Mouse (Mus musculus): Measurements from ENCODE around the gene Rtn4rl1. TPM values are rescaled to one million over a fixed set of nuclear protein-coding genes. Genes with fewer than 3 reads are reported as not detected.

Gene Rtn4rl1
- polyA plus RNA-seq, 1 experiment from 2014 or later, result 4.2 TPM

DNA sequence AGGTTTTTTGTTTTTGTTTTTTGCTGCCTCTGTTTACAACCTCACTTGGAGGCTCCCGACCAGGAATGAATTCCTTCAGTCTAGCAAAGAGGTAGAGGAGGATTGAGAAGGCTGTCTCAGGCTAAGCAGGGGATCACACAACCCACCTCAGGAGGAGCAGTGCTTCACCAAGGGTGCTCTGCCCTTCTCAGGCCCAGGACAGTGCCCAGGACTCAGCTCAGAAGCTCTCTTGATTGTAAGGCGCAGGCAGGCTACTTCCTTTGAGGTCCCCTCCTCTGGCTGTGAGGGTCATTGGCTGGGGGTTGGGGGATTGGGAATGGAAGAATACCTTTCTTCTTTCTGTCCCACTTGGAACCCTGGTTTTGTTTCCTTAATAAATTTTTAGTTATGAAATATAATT, 29.5 kb upstream of the Rtn4rl1 start:
- 51% methylated on average over 2 of the region's 2 CpGs for WGBS
- Histone ChIP-seq H3K27ac (0 out of 2 replicates have a peak overlapping the region, but pooled peaks have one; percentile 66), H3K36me3 (ENCODE audit: insufficient read depth, low read length) (peaks cover 25% of the 10 kb centered on the region; the same call in 1 of the 2 replicates), H3K27me3 (ENCODE audit: insufficient read depth, low read length) (0 out of 2 replicates have a peak, but pooled peaks cover 4% of the 10 kb centered on the region), H3K4me3 (replicated peaks; ENCODE audit: low read depth, low read length) (0 out of 2 replicates have a peak overlapping the region, but pooled peaks have one; percentile 63), H3K9me3 (replicated peaks; ENCODE audit: low read length) (no peaks in the 10 kb centered on the region), H3K4me2 (ENCODE audit: low read length) (peak overlapping the region; percentile 80), H3K4me1 (replicated peaks; ENCODE audit: insufficient read depth, low read length) (peaks cover 31% of the 10 kb centered on the region), H3K9ac (ENCODE audit: low read depth, low read length) (no peak overlapping the region)
- ATAC-seq (replicated peaks; ENCODE audit: low FRiP score, low read depth), result no peak
- no peak for DNase-seq (ENCODE audit: low spot score)
- TF ChIP-seq CTCF (IDR thresholded peaks at IDR 0.05; ENCODE audit: low read depth), result no peak

DNA sequence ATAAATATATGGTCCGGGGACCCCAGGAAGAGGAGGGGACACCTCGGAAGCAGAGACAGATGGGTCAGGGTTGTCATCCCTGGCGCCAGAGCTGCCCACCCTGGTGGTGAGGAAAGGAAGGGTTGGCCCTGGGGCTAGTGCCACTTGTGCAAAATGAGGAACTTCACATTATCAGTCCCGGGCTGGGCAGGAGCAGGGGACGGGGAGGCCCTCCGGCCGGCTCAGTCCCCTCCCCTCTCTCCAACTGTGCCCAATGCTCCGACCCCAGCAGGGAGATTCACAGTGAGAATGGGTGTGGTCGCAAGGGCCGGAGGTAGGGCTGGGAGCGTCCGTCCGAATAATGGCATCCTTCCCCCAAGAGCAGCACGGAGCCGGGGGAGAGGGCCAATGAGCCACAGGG, 28.8 kb upstream of the Rtn4rl1 start:
- H3K36me3 ChIP-seq (ENCODE audit: insufficient read depth, low read length), result peaks cover 25% of the 10 kb centered on the region; the same call in 1 of the 2 replicates
- 0 out of 2 replicates have a peak, but pooled peaks cover 6% of the 10 kb centered on the region for H3K27me3 ChIP-seq (ENCODE audit: insufficient read depth, low read length)
- H3K4me3 ChIP-seq (replicated peaks; ENCODE audit: low read depth, low read length), result peak overlapping the region; percentile 63
- H3K4me2 ChIP-seq (ENCODE audit: low read length), result peak overlapping the region; percentile 80
- DNase-seq (ENCODE audit: low spot score) (no peak), ATAC-seq (replicated peaks; ENCODE audit: low FRiP score, low read depth) (no peak)
- H3K27ac ChIP-seq, result 0 out of 2 replicates have a peak overlapping the region, but pooled peaks have one; percentile 89
- TF ChIP-seq CTCF (IDR thresholded peaks at IDR 0.05; ENCODE audit: low read depth), result peak; percentile 10; the same call in 1 of the 2 replicates
- H3K9ac ChIP-seq (ENCODE audit: low read depth, low read length), result peak overlapping the region; percentile 70
- peaks cover 31% of the 10 kb centered on the region for H3K4me1 ChIP-seq (replicated peaks; ENCODE audit: insufficient read depth, low read length)
- WGBS, result 19% methylated on average over 14 of the region's 15 CpGs
- H3K9me3 ChIP-seq (replicated peaks; ENCODE audit: low read length), result no peaks in the 10 kb centered on the region

DNA sequence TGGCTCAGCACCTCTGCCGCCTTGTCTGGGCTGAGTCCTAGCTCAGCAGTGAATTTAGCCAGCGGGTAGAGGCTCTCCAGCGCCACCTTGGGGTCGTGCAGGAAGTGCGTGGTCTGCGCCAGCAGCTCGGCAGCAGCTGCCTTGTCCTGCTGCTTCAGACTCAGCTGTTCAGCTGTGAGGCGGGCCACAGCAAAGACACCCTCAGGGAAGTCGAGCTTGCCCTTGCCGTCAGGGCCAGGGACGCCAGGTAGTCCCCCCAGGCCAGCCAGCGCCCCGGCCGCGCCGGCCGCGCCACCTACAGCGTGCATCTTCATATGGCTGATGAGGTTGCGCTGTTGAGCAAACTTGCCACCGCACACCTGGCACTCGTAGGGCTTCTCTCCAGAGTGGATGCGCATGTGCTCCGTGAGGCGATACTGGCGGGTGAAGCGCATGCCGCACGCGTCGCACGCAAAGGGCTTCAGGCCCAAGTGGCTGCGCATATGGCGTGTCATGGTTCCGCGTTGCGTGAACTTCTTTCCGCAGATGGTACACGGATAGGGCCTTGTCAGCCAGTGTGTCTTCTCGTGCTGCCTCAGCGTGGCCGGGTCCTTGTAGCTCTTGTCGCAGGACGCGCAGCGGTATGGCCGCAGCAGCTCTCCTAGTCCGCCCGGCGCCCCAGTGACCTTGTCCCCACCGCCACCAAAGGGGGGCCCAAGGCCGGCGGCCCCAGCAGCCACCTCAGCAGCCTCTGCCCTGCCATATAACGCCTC, 28.0 kb upstream of the Rtn4rl1 start:
- Histone ChIP-seq H3K4me3 (replicated peaks; ENCODE audit: low read depth, low read length) (peak overlapping the region; percentile 63), H3K27ac (peak overlapping the region; percentile 89; the same call in 1 of the 2 replicates), H3K27me3 (ENCODE audit: insufficient read depth, low read length) (0 out of 2 replicates have a peak, but pooled peaks cover 7% of the 10 kb centered on the region), H3K4me1 (replicated peaks; ENCODE audit: insufficient read depth, low read length) (peaks cover 31% of the 10 kb centered on the region), H3K4me2 (ENCODE audit: low read length) (peak overlapping the region; percentile 80), H3K9me3 (replicated peaks; ENCODE audit: low read length) (no peaks in the 10 kb centered on the region), H3K9ac (ENCODE audit: low read depth, low read length) (peak overlapping the region; percentile 70), H3K36me3 (ENCODE audit: insufficient read depth, low read length) (peaks cover 25% of the 10 kb centered on the region; the same call in 1 of the 2 replicates)
- ATAC-seq (replicated peaks; ENCODE audit: low FRiP score, low read depth) (peak; percentile 9; the same call in 1 of the 2 replicates), DNase-seq (ENCODE audit: low spot score) (no peak)
- TF ChIP-seq CTCF (IDR thresholded peaks at IDR 0.05; ENCODE audit: low read depth), result peak; percentile 81
- WGBS, result 13% methylated on average over 54 of the region's 54 CpGs

DNA sequence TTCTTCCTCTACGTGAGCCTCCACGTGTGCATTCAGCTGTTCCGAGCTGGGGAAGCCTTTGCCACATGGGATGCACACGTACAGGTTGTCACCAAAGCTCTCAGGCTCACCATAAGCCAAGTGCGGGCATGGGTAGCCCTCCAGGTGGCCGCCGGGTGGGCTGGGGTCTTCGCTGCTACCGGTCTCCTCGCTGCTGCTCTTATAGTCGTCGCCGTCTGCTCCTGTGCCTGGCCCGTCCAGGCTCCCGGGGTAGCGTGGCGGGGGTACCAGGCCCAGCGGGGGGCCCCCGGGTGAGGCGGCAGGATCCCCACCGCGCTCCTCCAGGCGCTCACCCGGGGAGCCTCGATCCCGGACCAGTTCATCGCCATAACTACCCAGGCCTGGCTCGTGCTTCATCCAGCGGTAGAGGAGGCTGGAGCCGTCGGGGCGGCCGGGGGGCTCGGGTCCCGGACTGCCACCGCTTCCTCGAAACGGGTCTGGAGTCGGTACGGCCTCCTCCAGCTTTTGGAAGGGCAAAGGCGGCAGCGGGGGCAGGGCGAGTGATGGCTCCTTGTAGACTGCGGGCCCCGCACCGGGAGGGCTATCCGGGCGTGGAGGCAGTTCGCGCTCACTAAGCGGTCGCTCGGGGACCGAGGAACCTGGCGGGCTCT, 27.3 kb upstream of the Rtn4rl1 start:
- TF ChIP-seq CTCF (IDR thresholded peaks at IDR 0.05; ENCODE audit: low read depth), result no peak
- peak overlapping the region; percentile 80 for H3K4me2 ChIP-seq (ENCODE audit: low read length)
- H3K4me1 ChIP-seq (replicated peaks; ENCODE audit: insufficient read depth, low read length), result peaks cover 31% of the 10 kb centered on the region
- 12% methylated on average over 55 of the region's 55 CpGs for WGBS
- DNase-seq (ENCODE audit: low spot score) (no peak), ATAC-seq (replicated peaks; ENCODE audit: low FRiP score, low read depth) (no peak)
- H3K4me3 ChIP-seq (replicated peaks; ENCODE audit: low read depth, low read length), result peak overlapping the region; percentile 63
- H3K9ac ChIP-seq (ENCODE audit: low read depth, low read length), result peak overlapping the region; percentile 70
- peaks cover 7% of the 10 kb centered on the region; the same call in 1 of the 2 replicates for H3K27me3 ChIP-seq (ENCODE audit: insufficient read depth, low read length)
- peaks cover 23% of the 10 kb centered on the region; the same call in 1 of the 2 replicates for H3K36me3 ChIP-seq (ENCODE audit: insufficient read depth, low read length)
- H3K27ac ChIP-seq, result peak overlapping the region; percentile 89; the same call in 1 of the 2 replicates
- no peaks in the 10 kb centered on the region for H3K9me3 ChIP-seq (replicated peaks; ENCODE audit: low read length)

DNA sequence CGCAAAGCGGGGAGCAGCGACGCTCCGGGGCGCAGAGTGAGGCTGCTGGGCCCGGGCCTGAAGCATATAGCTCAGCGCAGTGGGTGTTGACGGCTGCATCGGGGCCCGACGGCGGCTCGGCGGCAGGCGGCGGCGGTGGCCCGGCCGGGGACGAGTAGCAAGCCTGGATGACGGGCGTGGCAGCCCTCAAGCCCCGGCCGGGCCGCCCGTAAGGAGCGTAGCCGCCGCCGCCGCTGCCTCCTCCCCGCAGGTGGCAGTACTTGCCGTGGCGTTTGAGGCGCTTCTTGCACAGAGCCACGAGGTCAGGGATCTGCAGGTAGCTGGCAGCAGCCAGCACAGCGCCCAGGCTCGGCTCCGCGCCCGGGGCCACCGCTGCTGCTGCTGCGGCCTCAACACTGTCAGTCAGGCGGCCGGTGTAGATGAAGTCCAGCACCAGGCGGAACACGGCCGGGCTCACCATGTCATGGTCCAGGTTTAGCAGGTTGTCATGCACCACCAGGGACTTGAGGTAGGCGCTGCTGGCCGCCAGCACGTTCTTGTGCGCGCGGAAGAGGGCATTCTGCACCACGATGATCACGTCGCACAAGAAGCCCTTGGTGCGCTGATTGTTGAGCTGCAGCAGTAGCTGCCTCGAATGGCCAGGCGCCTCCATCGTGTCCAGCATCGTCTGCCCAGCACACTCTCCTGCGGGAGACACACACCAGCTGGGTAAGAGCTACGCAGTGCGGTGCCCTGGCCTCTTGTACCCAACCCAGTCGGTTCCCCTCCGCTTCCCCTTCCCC, 26.5 kb upstream of the Rtn4rl1 start:
- Histone ChIP-seq H3K4me3 (replicated peaks; ENCODE audit: low read depth, low read length) (peak overlapping the region; percentile 63), H3K9ac (ENCODE audit: low read depth, low read length) (peak overlapping the region; percentile 70), H3K27me3 (ENCODE audit: insufficient read depth, low read length) (peaks cover 7% of the 10 kb centered on the region; the same call in 1 of the 2 replicates), H3K9me3 (replicated peaks; ENCODE audit: low read length) (no peaks in the 10 kb centered on the region), H3K27ac (peak overlapping the region; percentile 89), H3K36me3 (ENCODE audit: insufficient read depth, low read length) (peaks cover 23% of the 10 kb centered on the region; the same call in 1 of the 2 replicates), H3K4me2 (ENCODE audit: low read length) (peak overlapping the region; percentile 80), H3K4me1 (replicated peaks; ENCODE audit: insufficient read depth, low read length) (peaks cover 32% of the 10 kb centered on the region)
- peak; percentile 20; the same call in 1 of the 2 replicates for TF ChIP-seq CTCF (IDR thresholded peaks at IDR 0.05; ENCODE audit: low read depth)
- no peak for ATAC-seq (replicated peaks; ENCODE audit: low FRiP score, low read depth)
- 5% methylated on average over 68 of the region's 68 CpGs for WGBS
- DNase-seq (ENCODE audit: low spot score), result no peak
